Mouse (Mus musculus) CH12.LX (cell line): ENCODE results near the gene Ccn1. TPM values are rescaled to one million over a fixed set of nuclear protein-coding genes. Genes with fewer than 3 reads are reported as not detected.

Source experiments
- DNase-seq: peaks from one replicate; pipeline ENCODE4 v3.0.0-alpha.2; 2013; ENCODE audit errors: extremely low read depth
- H3K27ac ChIP-seq: 2 replicates; pipeline ENCODE4 v1.5.1; 2012; ENCODE audit warnings: low read depth, mild to moderate bottlenecking, control low read depth, moderate library complexity; ENCODE audit not compliant: insufficient read depth
- H3K27me3 ChIP-seq: replicated peaks from 2 replicates; pipeline ENCODE3; 2012; ENCODE audit warnings: inconsistent platforms
- H3K36me3 ChIP-seq, 2 experiments: replicated peaks in 1 of 2; 2 replicates each; pipeline versions ENCODE3 to v1.6.1; 2012; ENCODE audit warnings: inconsistent platforms in 1 of 2, low read length in 1 of 2, mild to moderate bottlenecking in 1 of 2, mixed read lengths in 1 of 2, moderate library complexity in 1 of 2; ENCODE audit not compliant: control insufficient read depth in 1 of 2, insufficient read depth in 1 of 2
- H3K4me1 ChIP-seq, 2 experiments: 2 replicates each; pipeline ENCODE4 v1.6.1; 2012; ENCODE audit warnings: inconsistent platforms in 1 of 2, moderate library complexity in 1 of 2; ENCODE audit not compliant: insufficient read depth in 2 of 2, control insufficient read depth in 1 of 2
- H3K4me2 ChIP-seq: 2 replicates; pipeline ENCODE4 v1.6.1; 2012; ENCODE audit warnings: low read depth, mild to moderate bottlenecking, control low read depth; ENCODE audit not compliant: poor library complexity, insufficient read depth, severe bottlenecking
- H3K4me3 ChIP-seq, 3 experiments: fragments of 150-350 bp in 1 of 3; sonication (generic) in 1 of 3; replicated peaks in 1 of 3; 2 replicates each; pipeline versions ENCODE3 to v1.5.1; 2011 to 2012; ENCODE audit warnings: low read depth in 2 of 3, low read length in 2 of 3, mild to moderate bottlenecking in 2 of 3, moderate library complexity in 2 of 3, control low read depth in 1 of 3, improper control_type of control experiment in 1 of 3, inconsistent platforms in 1 of 3, mixed read lengths in 1 of 3; ENCODE audit not compliant: poor library complexity in 1 of 3
- H3K79me2 ChIP-seq: replicated peaks from 2 replicates; pipeline ENCODE4 v1.6.1; 2012; ENCODE audit warnings: mild to moderate bottlenecking, moderate library complexity; ENCODE audit not compliant: control insufficient read depth, poor library complexity, insufficient read depth, severe bottlenecking; ENCODE audit errors: extremely low read depth
- H3K9ac ChIP-seq: 2 replicates; pipeline ENCODE4 v1.6.1; 2012; ENCODE audit warnings: low read depth, mild to moderate bottlenecking, control low read depth, moderate library complexity; ENCODE audit not compliant: insufficient read depth
- H3K9me3 ChIP-seq: replicated peaks from 2 replicates; pipeline ENCODE3; 2012; ENCODE audit warnings: low read length, inconsistent platforms, mixed read lengths
- CHD1 ChIP-seq: IDR thresholded peaks from 2 replicates; pipeline ENCODE4 v1.6.1; 2012; ENCODE audit warnings: low read depth, low read length, improper control_type of control experiment, inconsistent platforms
- CHD2 ChIP-seq: IDR thresholded peaks from 2 replicates; pipeline ENCODE4 v1.6.1; 2011; ENCODE audit warnings: low read length, improper control_type of control experiment
- CTCF ChIP-seq, 2 experiments: IDR thresholded peaks in 1 of 2; conservative IDR thresholded peaks in 1 of 2; 2 replicates each; pipeline ENCODE4 v1.5.1; 2011 to 2012; ENCODE audit warnings: low read depth in 2 of 2, low read length in 2 of 2, improper control_type of control experiment in 1 of 2, inconsistent platforms in 1 of 2, mild to moderate bottlenecking in 1 of 2, moderate library complexity in 1 of 2
- ELF1 ChIP-seq: IDR thresholded peaks from 2 replicates; pipeline ENCODE4 v1.6.1; 2014; ENCODE audit warnings: low read depth, mild to moderate bottlenecking, inconsistent platforms, low read length, improper control_type of control experiment
- EP300 ChIP-seq: IDR thresholded peaks from 2 replicates; pipeline ENCODE4 v1.6.1; 2011; ENCODE audit warnings: low read length, improper control_type of control experiment
- HCFC1 ChIP-seq: IDR thresholded peaks from 2 replicates; pipeline ENCODE4 v1.6.1; 2012; ENCODE audit warnings: low read depth, mild to moderate bottlenecking, inconsistent platforms, low read length, improper control_type of control experiment
- IRF4 ChIP-seq: IDR thresholded peaks from 2 replicates; pipeline ENCODE4 v1.6.1; 2014; ENCODE audit warnings: low read depth, mild to moderate bottlenecking, inconsistent platforms, low read length, improper control_type of control experiment
- JUN ChIP-seq: IDR thresholded peaks from 2 replicates; pipeline ENCODE4 v1.6.1; 2011; ENCODE audit warnings: low read depth, mild to moderate bottlenecking, low read length, improper control_type of control experiment, moderate library complexity; ENCODE audit not compliant: insufficient read depth
- KAT2A ChIP-seq: IDR thresholded peaks from 2 replicates; pipeline ENCODE4 v1.6.1; 2012; ENCODE audit warnings: low read length, improper control_type of control experiment, inconsistent platforms; ENCODE audit not compliant: insufficient replicate concordance
- MXI1 ChIP-seq: IDR thresholded peaks from 2 replicates; pipeline ENCODE4 v1.6.1; 2011; ENCODE audit warnings: mild to moderate bottlenecking, low read depth, low read length, improper control_type of control experiment
- NELFE ChIP-seq: IDR thresholded peaks from 2 replicates; pipeline ENCODE4 v1.6.1; 2011; ENCODE audit warnings: low read depth, low read length, improper control_type of control experiment
- NRF1 ChIP-seq: IDR thresholded peaks from 2 replicates; pipeline ENCODE4 v1.6.1; 2014; ENCODE audit warnings: low read depth, mild to moderate bottlenecking, inconsistent platforms, low read length, improper control_type of control experiment, moderate library complexity
- POLR2A ChIP-seq: IDR thresholded peaks from 2 replicates; pipeline ENCODE4 v1.6.1; 2011; ENCODE audit warnings: low read depth, mild to moderate bottlenecking, improper control_type of control experiment, low read length
- POLR2AphosphoS2 ChIP-seq: IDR thresholded peaks from 2 replicates; pipeline ENCODE4 v1.6.1; 2011; ENCODE audit warnings: low read depth, low read length, improper control_type of control experiment
- RAD21 ChIP-seq: IDR thresholded peaks from 2 replicates; pipeline ENCODE4 v1.6.1; 2011; ENCODE audit warnings: low read depth, mild to moderate bottlenecking, low read length, improper control_type of control experiment, moderate library complexity
- SIN3A ChIP-seq: IDR thresholded peaks from 2 replicates; pipeline ENCODE4 v1.6.1; 2012; ENCODE audit warnings: low read length, improper control_type of control experiment, inconsistent platforms
- SMC3 ChIP-seq: IDR thresholded peaks from 2 replicates; pipeline ENCODE4 v1.6.1; 2011; ENCODE audit warnings: low read depth, low read length, improper control_type of control experiment
- TBP ChIP-seq: conservative IDR thresholded peaks from 2 replicates; pipeline ENCODE4 v1.6.1; 2011; ENCODE audit warnings: low read depth, low read length, improper control_type of control experiment
- TCF12 ChIP-seq: IDR thresholded peaks from 2 replicates; pipeline ENCODE4 v1.6.1; 2014; ENCODE audit warnings: low read depth, mild to moderate bottlenecking, inconsistent platforms, low read length, improper control_type of control experiment
- UBTF ChIP-seq: IDR thresholded peaks from 2 replicates; pipeline ENCODE4 v1.6.1; 2012; ENCODE audit warnings: low read depth, mild to moderate bottlenecking, inconsistent platforms, low read length, improper control_type of control experiment, moderate library complexity
- USF1 ChIP-seq: IDR thresholded peaks from 2 replicates; pipeline ENCODE4 v1.6.1; 2014; ENCODE audit warnings: low read depth, mild to moderate bottlenecking, inconsistent platforms, low read length, improper control_type of control experiment
- USF2 ChIP-seq: conservative IDR thresholded peaks from 2 replicates; pipeline ENCODE4 v1.6.1; 2011; ENCODE audit warnings: low read depth, low read length, improper control_type of control experiment
- ZC3H11A ChIP-seq: IDR thresholded peaks from 2 replicates; pipeline ENCODE4 v1.6.1; 2012; ENCODE audit warnings: low read depth, mild to moderate bottlenecking, inconsistent platforms, low read length, improper control_type of control experiment
- ZNF384 ChIP-seq: IDR thresholded peaks from 2 replicates; pipeline ENCODE4 v1.6.1; 2012; ENCODE audit warnings: low read depth, low read length, improper control_type of control experiment, inconsistent platforms
- dilution Hi-C: fragments of 300-500 bp; cut with MboI; formaldehyde crosslinking; loops from 2 replicates; pipeline ENCODE4 v1.14.3; 2020; ENCODE audit warnings: low sequenced_read_pairs; ENCODE audit not compliant: extremely low pct_unique_long_range_greater_than_20kb, extremely low pct_ligation_motif_present
- in situ Hi-C: fragments of 300-500 bp; cut with MboI; formaldehyde crosslinking; loops from 3 replicates; pipeline ENCODE4 v1.14.3; 2019; ENCODE audit warnings: low sequenced_read_pairs, low pct_ligation_motif_present, low pct_unique_long_range_greater_than_20kb, mixed read lengths
- polyA plus RNA-seq: library from polyadenylated mRNA; unstranded; fragments of >175 nt; gene quantifications from 2 replicates; pipeline ENCODE4 v1.2.1, GENCODE M21; 2012; ENCODE audit warnings: low read depth; ENCODE audit not compliant: insufficient read length
- total RNA-seq, 2 experiments: library from RNA; depleted of rRNA; stranded (reverse); fragments of 300-350 nt in 1 of 2; fragments of >200 nt in 1 of 2; gene quantifications; 2 replicates each; pipeline ENCODE4 v1.2.3; 2012 to 2014

Gene Ccn1
- total RNA-seq (2012; rRNA removed) (not detected in 2 replicates), total RNA-seq (2014; rRNA removed) (not detected in 2 replicates), polyA plus RNA-seq (not detected in 2 replicates)

GRCm38 (mm10) chr3:145649852-145650202 is at the start of gene Ccn1:
Gene Ccn1 (minus strand): TSS chr3:145649981.
- no peaks in the 10 kb centered on the region for H3K79me2 ChIP-seq
- TF ChIP-seq KAT2A, result no peak
- no peak for TF ChIP-seq USF2
- TF ChIP-seq NELFE, result no peak
- TF ChIP-seq POLR2A, result no peak
- no peak for TF ChIP-seq MXI1
- TF ChIP-seq JUN, result no peak
- TF ChIP-seq ZC3H11A, result no peak
- TF ChIP-seq HCFC1, result no peak
- TF ChIP-seq ZNF384, result no peak
- TF ChIP-seq TCF12, result no peak
- no peak for TF ChIP-seq EP300
- no peak for TF ChIP-seq NRF1
- no peak for TF ChIP-seq TBP
- no peak for TF ChIP-seq CHD1
- no peak for TF ChIP-seq SIN3A
- TF ChIP-seq ELF1, result no peak
- TF ChIP-seq CTCF (conservative IDR thresholded peaks at IDR 0.05 in 1 of 2, IDR thresholded peaks at IDR 0.05 in 1 of 2; ENCODE audit: low read depth in 2 of 2, low read length in 2 of 2), result no peak
- no peak for TF ChIP-seq POLR2AphosphoS2
- no peaks in the 10 kb centered on the region for H3K27me3 ChIP-seq
- peaks cover 0 to 11% of the 10 kb centered on the region in 2 experiments; a peak in 2 of 4 replicates for H3K4me1 ChIP-seq
- H3K9ac ChIP-seq, result no peak within 1 kb of the TSS
- no peaks in the 10 kb centered on the region for H3K36me3 ChIP-seq
- no peak for DNase-seq
- H3K27ac ChIP-seq, result no peak within 1 kb of the TSS
- dilution Hi-C loops, result no loop called here
- in situ Hi-C loops, result no loop called here
- no peak within 1 kb of the TSS for H3K4me3 ChIP-seq
- H3K4me2 ChIP-seq, result no peak within 1 kb of the TSS
- H3K9me3 ChIP-seq, result peaks cover 2% of the 10 kb centered on the region

DNA sequence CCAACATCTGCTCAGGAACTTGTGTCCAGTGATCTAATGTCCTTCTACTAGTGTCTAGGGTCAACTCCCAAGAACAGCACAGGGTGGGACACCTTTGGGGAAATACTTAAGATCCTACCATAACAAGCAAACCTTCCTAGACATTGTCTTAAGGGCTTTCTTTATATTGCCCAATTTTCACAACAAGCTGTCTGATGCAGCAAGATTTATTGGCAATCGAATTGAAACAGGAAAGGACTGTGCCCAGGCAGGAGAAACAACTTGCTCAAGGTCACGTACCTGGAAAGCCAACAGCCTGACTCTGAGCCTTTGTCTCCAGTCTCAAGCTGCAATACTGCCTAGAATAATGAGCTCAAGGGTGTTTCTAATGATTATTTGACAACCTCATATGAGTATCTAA is 43.6 kb upstream of the Ccn1 start:
- in situ Hi-C loops, result no loop called here
- TF ChIP-seq UBTF, result no peak
- no peak for TF ChIP-seq SMC3
- no peak for TF ChIP-seq SIN3A
- no peak for TF ChIP-seq IRF4
- no peak for TF ChIP-seq CHD1
- no peak for TF ChIP-seq POLR2A
- TF ChIP-seq CTCF (conservative IDR thresholded peaks at IDR 0.05 in 1 of 2, IDR thresholded peaks at IDR 0.05 in 1 of 2; ENCODE audit: low read depth in 2 of 2, low read length in 2 of 2), result no peak
- no peak for TF ChIP-seq CHD2
- TF ChIP-seq RAD21, result no peak
- no peak for TF ChIP-seq USF1
- no peak for TF ChIP-seq NRF1
- TF ChIP-seq, all 38 proteins: peak for 0
- Histone ChIP-seq H3K27me3 (no peaks in the 10 kb centered on the region), H3K9me3 (no peaks in the 10 kb centered on the region), H3K79me2 (no peaks in the 10 kb centered on the region), H3K4me3 (no peak overlapping the region), H3K4me2 (no peak overlapping the region), H3K36me3 (no peaks in the 10 kb centered on the region), H3K4me1 (0 out of 4 replicates have a peak, but pooled peaks cover 0 to 2% of the 10 kb centered on the region in 2 experiments), H3K9ac (no peak overlapping the region), H3K27ac (no peak overlapping the region)
- no peak for DNase-seq
- dilution Hi-C loops, result no loop called here
